Mouse (Mus musculus) cerebellum, adult 2 months (tissue): ENCODE data around the gene Lrrc56.

Source experiments
- CTCF ChIP-seq: fragments of 200-500 bp; IDR thresholded peaks from 2 replicates; pipeline ENCODE4 v1.5.1; 2011; ENCODE audit warnings: low read depth, mild to moderate bottlenecking, control low read depth, low read length, moderate library complexity, borderline replicate concordance; ENCODE audit not compliant: insufficient read depth
- POLR2A ChIP-seq: fragments of 200-500 bp; IDR thresholded peaks from 2 replicates; pipeline ENCODE4 v1.6.1; 2011; ENCODE audit warnings: low read length, control low read depth, borderline replicate concordance; ENCODE audit not compliant: insufficient read depth

DNA sequence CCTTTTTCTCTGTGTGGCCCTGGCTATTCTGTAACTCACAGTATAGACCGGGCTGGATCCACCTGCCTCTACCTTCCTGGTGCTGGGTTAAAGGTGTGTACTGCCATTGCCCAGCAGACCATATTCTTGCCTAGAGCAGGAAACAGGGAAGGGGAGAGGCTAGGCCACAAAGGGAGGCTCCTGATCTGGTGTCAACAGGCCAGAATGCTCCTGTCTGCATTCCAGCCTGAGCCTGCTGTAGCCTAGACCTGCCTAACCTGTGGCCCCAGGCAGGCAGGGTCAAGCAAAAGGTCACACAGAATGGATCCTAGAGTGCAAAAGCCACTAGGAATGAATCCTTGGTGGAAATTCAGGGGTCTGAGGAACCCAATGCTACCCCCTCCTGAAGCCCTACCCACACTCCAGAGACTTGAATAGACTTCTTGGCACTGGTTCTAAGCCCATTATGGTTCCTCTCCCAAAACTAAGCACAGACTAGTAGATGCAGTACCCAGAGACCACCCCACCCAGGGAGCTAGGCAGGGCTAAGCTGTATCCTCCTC is 25.7 kb downstream of the Lrrc56 start:
- TF ChIP-seq POLR2A (no peak), CTCF (no peak)
